Mouse (Mus musculus): ENCODE results near the gene Serpina3a.

DNA sequence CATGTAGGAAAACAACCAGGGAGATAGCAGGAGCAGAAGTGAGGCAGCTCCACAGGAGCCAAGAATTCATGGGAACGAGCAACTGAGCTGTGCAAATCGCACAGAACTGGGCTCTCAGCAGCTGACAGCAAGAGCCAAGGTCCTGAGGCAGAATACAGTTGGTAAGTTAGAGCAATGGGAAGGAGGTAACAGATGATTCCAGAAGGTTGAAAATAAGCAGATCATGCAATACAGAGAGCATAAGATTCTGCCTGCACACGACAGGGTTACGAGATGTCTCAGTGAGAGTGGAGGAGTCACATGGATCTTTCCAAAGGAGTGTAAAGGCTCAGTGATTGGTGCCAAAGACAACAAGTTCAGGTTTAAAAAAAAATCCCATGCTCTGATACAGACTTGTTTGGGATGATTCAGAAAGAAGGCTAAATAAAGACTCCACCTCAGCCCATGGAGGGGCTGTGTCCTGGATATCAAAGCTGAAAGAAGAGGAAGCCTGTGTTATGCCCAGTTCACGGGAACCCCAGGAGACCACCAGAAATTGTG is 12.6 kb downstream of the Serpina3a start:
- TF ChIP-seq POLR2A (IDR thresholded peaks at IDR 0.05; ENCODE audit: borderline replicate concordance, extremely low read depth, low read depth, low read length) (no peak), CTCF (IDR thresholded peaks at IDR 0.05; ENCODE audit: insufficient read depth, low read length) (no peak)
